Mouse (Mus musculus) forebrain, embryonic 11.5 days (tissue): ENCODE data around the gene Gm42957. TPM values are rescaled to one million over a fixed set of nuclear protein-coding genes. Genes with fewer than 3 reads are reported as not detected.

ENCODE experiments used
- ATAC-seq: fragments of 200-750 bp; cut with Nextera tagmentation; replicated peaks from 2 replicates; pipeline ENCODE4 v1.8.0; 2017; ENCODE audit warnings: moderate TSS enrichment; ENCODE audit not compliant: low FRiP score
- DNase-seq: peaks from one replicate; pipeline ENCODE4 v3.0.0-alpha.2; 2017; ENCODE audit warnings: low spot score
- H3K27ac ChIP-seq: fragments of 300-500 bp; sonication (generic); 2 replicates; pipeline ENCODE4 v1.5.1; 2014; ENCODE audit warnings: low read depth, low read length
- H3K27me3 ChIP-seq: fragments of 300-500 bp; sonication (generic); 2 replicates; pipeline ENCODE4 v1.6.1; 2014; ENCODE audit warnings: mild to moderate bottlenecking, low read length, mixed read lengths; ENCODE audit not compliant: control insufficient read depth, insufficient read depth
- H3K36me3 ChIP-seq: fragments of 300-500 bp; sonication (generic); 2 replicates; pipeline ENCODE4 v1.6.1; 2014; ENCODE audit warnings: mild to moderate bottlenecking, low read length, moderate library complexity, mixed read lengths; ENCODE audit not compliant: control insufficient read depth, insufficient read depth
- H3K4me1 ChIP-seq: fragments of 300-500 bp; sonication (generic); replicated peaks from 2 replicates; pipeline ENCODE4 v1.6.1; 2014; ENCODE audit warnings: low read length, mixed read lengths; ENCODE audit not compliant: control insufficient read depth, insufficient read depth
- H3K4me2 ChIP-seq: fragments of 300-500 bp; sonication (generic); 2 replicates; pipeline ENCODE4 v1.6.1; 2014; ENCODE audit warnings: low read depth, mild to moderate bottlenecking, low read length, moderate library complexity, mixed read lengths; ENCODE audit not compliant: severe bottlenecking
- H3K4me3 ChIP-seq: fragments of 300-500 bp; sonication (generic); 2 replicates; pipeline ENCODE4 v1.5.1; 2014; ENCODE audit warnings: low read depth, low read length
- H3K9ac ChIP-seq: fragments of 300-500 bp; sonication (generic); 2 replicates; pipeline ENCODE4 v1.6.1; 2014; ENCODE audit warnings: low read length
- H3K9me3 ChIP-seq: fragments of 300-500 bp; sonication (generic); 2 replicates; pipeline ENCODE4 v1.6.1; 2016; ENCODE audit warnings: low read length, mixed read lengths; ENCODE audit not compliant: control insufficient read depth
- WGBS: fragments of 180-500 bp; shearing (Covaris S2); extraction: QIAGEN DNeasy Blood & Tissue Kit; methylation state at CpG from one replicate; pipeline ENCODE4 v1.1.7; 2014; 5-methylcytosine and 5-hydroxymethylcytosine counted together
- polyA plus RNA-seq: library from polyadenylated mRNA; unstranded; fragments of >200 nt; fragmentation: Nextera tagmentation; extraction: Ambion mirVana; gene quantifications from 2 replicates; pipeline ENCODE4 v1.2.1, GENCODE M21; 2014

The Gm42957 gene
- polyA plus RNA-seq, 1 experiment from 2014 or later = 0.09 TPM

GRCm38 (mm10) chr3:96597435-96597891 is 37.8 kb upstream of the Gm42957 start:
- Histone ChIP-seq H3K4me1 (peaks cover 27% of the 10 kb centered on the region), H3K4me3 (peak overlapping the region; percentile 35), H3K36me3 (no peaks in the 10 kb centered on the region), H3K27ac (no peak overlapping the region), H3K9me3 (no peaks in the 10 kb centered on the region), H3K4me2 (peak overlapping the region; percentile 91), H3K27me3 (peaks cover 21% of the 10 kb centered on the region), H3K9ac (peak overlapping the region; percentile 67)
- WGBS = under 1% methylated on average over 40 of the region's 40 CpGs
- DNase-seq (peak; percentile 72), ATAC-seq (no peak)

GRCm38 (mm10) chr3:96598156-96599068 is 36.9 kb upstream of the Gm42957 start:
- Histone ChIP-seq H3K27me3 (peaks cover 21% of the 10 kb centered on the region), H3K4me2 (peak overlapping the region; percentile 91), H3K36me3 (no peaks in the 10 kb centered on the region), H3K9ac (peak overlapping the region; percentile 67), H3K27ac (no peak overlapping the region), H3K4me1 (peaks cover 29% of the 10 kb centered on the region), H3K9me3 (no peaks in the 10 kb centered on the region), H3K4me3 (peak overlapping the region; percentile 35)
- WGBS = 2% methylated on average over 54 of the region's 54 CpGs
- ATAC-seq = peak; percentile 28
- peak; percentile 85 for DNase-seq

DNA sequence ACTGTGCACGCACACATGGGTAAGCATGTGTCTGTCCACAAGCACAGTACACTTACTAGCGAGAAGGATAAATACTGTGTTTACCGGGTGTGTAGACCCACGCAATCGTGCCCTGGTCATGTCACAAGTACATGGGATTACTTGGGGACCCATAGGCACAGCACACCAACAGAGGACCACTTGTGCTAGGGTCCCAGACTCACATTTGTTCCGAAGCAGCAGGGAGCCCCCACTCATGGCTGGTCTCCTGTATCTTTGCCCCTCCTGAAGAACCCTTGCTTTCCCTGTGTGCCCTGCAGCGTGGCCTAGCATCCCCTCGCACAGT is 36.2 kb upstream of the Gm42957 start:
- Histone ChIP-seq H3K4me2 (peak overlapping the region; percentile 91), H3K9ac (no peak overlapping the region; the same call in 1 of the 2 replicates), H3K27me3 (peaks cover 21% of the 10 kb centered on the region), H3K4me1 (peaks cover 29% of the 10 kb centered on the region), H3K27ac (no peak overlapping the region), H3K4me3 (peak overlapping the region; percentile 35; the same call in 1 of the 2 replicates), H3K36me3 (no peaks in the 10 kb centered on the region), H3K9me3 (no peaks in the 10 kb centered on the region)
- no peak for DNase-seq
- whole genome bisulfite sequencing = 44% methylated on average over 8 of the region's 8 CpGs
- no peak for ATAC-seq

GRCm38 (mm10) chr3:96599411-96599810 is 35.9 kb upstream of the Gm42957 start:
- no peak for ATAC-seq
- no peak overlapping the region for H3K9ac ChIP-seq
- WGBS = 49% methylated on average over 3 of the region's 3 CpGs
- H3K9me3 ChIP-seq = no peaks in the 10 kb centered on the region
- no peak overlapping the region for H3K4me2 ChIP-seq
- H3K36me3 ChIP-seq = no peaks in the 10 kb centered on the region
- peaks cover 29% of the 10 kb centered on the region for H3K4me1 ChIP-seq
- no peak overlapping the region for H3K4me3 ChIP-seq
- peaks cover 21% of the 10 kb centered on the region for H3K27me3 ChIP-seq
- no peak overlapping the region for H3K27ac ChIP-seq
- no peak for DNase-seq

DNA sequence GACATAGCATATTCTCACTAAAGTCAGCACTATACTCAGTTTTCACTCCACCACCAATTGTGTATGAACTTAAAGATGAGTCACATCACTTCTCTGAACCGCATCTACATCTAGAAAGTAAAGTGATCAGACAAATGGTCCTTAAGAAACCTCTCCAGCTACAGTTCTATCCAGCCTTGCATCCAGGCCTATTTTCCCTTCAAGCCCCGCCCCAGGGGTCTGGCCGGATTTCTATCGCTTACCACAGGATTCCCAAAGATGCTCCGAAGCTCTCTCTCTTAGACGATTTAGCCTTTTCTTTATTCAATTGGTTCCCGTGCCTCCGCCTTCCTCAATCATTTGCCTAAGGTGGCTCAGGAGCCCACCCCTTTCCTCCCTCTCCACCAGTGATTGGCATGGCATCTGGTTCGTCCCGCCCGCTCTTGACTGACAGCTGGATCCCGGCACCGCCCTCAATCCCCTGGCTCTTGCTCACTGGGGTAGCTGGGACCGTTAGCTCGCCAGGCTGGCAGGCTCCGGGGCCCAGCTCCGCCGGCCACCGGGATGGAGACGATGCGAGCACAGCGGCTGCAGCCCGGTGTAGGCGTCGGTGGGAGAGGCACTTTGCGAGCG is 34.5 kb upstream of the Gm42957 start, which contains the start of gene Lix1l:
Lix1l (plus strand) TSS at position 511 of the 612 bp plus-strand sequence.
- peak within 1 kb of the TSS; percentile 88 for H3K4me3 ChIP-seq
- H3K27ac ChIP-seq = peak within 1 kb of the TSS; percentile 78
- H3K9ac ChIP-seq = peak within 1 kb of the TSS; percentile 77
- no peaks in the 10 kb centered on the region for H3K36me3 ChIP-seq
- peak within 1 kb of the TSS; percentile 69 for H3K4me2 ChIP-seq
- H3K9me3 ChIP-seq = no peaks in the 10 kb centered on the region
- WGBS = 2% methylated on average over 27 of the region's 27 CpGs
- peak; percentile 97 for DNase-seq
- H3K4me1 ChIP-seq = peaks cover 26% of the 10 kb centered on the region
- peaks cover 16% of the 10 kb centered on the region for H3K27me3 ChIP-seq
- ATAC-seq = peak; percentile 93

DNA sequence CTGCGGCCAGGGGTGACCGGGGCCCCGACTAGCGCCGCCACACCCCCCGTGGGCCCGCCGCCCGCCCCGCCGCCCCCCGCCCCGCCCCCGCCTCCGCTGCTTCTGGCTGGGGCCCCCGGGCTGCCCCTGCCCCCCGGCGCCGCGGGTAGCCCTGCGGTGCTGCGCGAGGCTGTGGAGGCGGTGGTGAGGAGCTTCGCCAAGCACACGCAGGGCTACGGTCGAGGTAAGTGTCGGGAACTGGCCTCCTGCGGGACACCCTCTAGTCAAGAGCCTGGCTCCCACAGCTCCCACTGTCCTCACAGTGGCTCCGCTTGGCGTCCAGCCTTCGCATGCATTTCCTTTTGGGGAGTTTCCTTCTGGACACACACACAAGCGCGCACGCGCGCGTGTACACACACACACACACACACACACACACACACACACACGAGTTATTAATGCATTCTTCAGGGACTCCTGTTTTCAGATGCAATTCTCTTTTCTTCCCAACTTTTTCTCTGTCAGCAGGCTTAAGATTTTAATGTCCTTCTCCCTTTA is 34.0 kb upstream of the Gm42957 start:
- peak overlapping the region; percentile 69 for H3K4me2 ChIP-seq
- H3K36me3 ChIP-seq = no peaks in the 10 kb centered on the region
- under 1% methylated on average over 26 of the region's 40 CpGs for WGBS
- peak overlapping the region; percentile 77 for H3K9ac ChIP-seq
- H3K27me3 ChIP-seq = peaks cover 10% of the 10 kb centered on the region
- peak overlapping the region; percentile 88 for H3K4me3 ChIP-seq
- peak overlapping the region; percentile 78 for H3K27ac ChIP-seq
- peaks cover 21% of the 10 kb centered on the region for H3K4me1 ChIP-seq
- peak; percentile 71 for ATAC-seq
- H3K9me3 ChIP-seq = no peaks in the 10 kb centered on the region
- DNase-seq = peak; percentile 80

DNA sequence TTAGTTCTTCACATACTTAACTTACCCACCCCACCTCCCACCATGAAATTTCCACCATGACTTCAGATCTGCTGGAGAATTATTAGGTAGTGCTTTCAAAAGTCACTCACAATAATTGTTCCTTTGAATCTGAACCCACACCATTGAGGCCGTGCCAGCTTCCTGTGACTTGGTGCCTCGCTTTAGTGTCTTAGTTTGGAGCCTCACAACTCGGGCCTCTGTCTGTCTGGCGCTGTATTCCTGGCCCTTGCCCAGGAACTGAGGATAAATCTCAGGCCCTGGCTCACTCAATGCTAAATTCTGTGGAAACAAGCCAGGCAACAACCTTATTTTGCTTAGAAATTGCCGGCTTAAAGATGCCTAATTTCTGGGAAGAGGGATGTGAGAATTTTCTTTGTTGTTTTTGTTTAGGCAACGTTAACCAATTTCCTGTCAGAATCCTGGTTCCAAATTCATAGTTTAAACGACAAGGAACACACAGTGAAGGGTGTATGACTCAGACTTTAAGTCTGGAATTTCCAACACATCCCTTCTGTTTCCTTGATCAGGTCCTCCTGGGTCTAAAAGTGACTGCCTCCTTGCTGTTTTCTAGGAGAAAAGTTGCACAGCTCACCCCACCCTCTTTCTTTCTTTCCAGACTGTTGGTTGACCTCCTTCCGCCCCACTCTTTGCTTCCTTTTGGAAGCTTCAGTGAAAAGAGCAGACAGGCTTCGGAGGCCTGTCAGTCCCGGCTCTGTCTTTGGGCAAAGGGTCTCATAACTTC is 33.2 kb upstream of the Gm42957 start:
- Histone ChIP-seq H3K9ac (peak overlapping the region; percentile 77), H3K4me2 (peak overlapping the region; percentile 69), H3K27ac (0 out of 2 replicates have a peak overlapping the region, but pooled peaks have one; percentile 78), H3K4me3 (peak overlapping the region; percentile 88), H3K27me3 (peaks cover 9% of the 10 kb centered on the region), H3K36me3 (no peaks in the 10 kb centered on the region), H3K4me1 (peaks cover 13% of the 10 kb centered on the region), H3K9me3 (no peaks in the 10 kb centered on the region)
- peak; percentile 54 for DNase-seq
- WGBS = 25% methylated on average over 10 of the region's 10 CpGs
- ATAC-seq = no peak

DNA sequence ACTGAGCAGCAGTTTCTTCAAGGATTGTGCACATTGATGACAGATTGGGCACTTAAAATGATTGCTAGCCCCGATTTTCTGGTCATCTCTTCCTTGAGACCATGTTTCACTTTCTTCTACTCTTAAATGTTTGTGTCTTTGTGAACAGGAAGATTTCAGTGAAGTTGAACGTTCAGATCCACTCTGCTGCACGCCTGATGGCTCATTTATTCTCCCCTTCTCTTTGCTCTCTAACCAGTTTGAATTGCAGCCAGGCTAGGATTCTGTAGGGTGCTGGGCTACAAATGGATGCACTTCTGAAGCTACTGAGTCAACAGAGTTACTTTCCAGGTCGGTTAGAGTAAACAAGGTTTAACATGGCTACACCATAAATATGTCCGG is 32.6 kb upstream of the Gm42957 start:
- no peak overlapping the region for H3K27ac ChIP-seq
- H3K36me3 ChIP-seq = no peaks in the 10 kb centered on the region
- H3K4me3 ChIP-seq = peak overlapping the region; percentile 88
- no peak for DNase-seq
- 53% methylated on average over 5 of the region's 5 CpGs for WGBS
- peaks cover 10% of the 10 kb centered on the region; the same call in 1 of the 2 replicates for H3K4me1 ChIP-seq
- no peak for ATAC-seq
- no peaks in the 10 kb centered on the region for H3K9me3 ChIP-seq
- H3K27me3 ChIP-seq = peaks cover 9% of the 10 kb centered on the region
- H3K9ac ChIP-seq = peak overlapping the region; percentile 77
- H3K4me2 ChIP-seq = peak overlapping the region; percentile 69
